Mouse (Mus musculus) heart, adult 9 months (tissue): Measurements from ENCODE around the gene Arhgap44.

Experiments used
- DNase-seq, 2 experiments: peaks; one replicate each; pipeline ENCODE4 v3.0.0; 2022; ENCODE audit warnings: low spot score in 2 of 2

Gene Arhgap44

GRCm38 (mm10) chr11:65006047-65006446 is 156.7 kb downstream of the Arhgap44 start:
- DNase-seq = no peak

DNA sequence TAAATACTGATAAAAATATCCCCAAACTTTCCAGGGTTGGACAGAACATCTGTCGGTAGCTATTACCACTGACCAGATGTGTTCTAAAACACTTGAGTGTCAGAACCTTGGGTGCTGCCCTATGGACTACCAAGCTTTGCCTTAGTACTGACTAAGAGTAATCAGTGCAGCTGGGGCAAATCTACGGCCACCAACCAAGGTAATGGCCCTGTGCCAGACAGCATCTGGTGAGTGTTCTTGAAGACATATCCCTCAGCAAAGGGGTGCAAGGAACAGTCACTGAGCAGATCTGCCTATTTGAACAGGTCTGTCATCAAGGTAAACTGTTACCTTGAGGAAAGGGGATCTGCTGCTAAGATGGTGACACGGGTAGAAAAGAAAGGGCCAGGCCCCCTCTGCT is 157.9 kb downstream of the Arhgap44 start:
- DNase-seq = no peak

DNA sequence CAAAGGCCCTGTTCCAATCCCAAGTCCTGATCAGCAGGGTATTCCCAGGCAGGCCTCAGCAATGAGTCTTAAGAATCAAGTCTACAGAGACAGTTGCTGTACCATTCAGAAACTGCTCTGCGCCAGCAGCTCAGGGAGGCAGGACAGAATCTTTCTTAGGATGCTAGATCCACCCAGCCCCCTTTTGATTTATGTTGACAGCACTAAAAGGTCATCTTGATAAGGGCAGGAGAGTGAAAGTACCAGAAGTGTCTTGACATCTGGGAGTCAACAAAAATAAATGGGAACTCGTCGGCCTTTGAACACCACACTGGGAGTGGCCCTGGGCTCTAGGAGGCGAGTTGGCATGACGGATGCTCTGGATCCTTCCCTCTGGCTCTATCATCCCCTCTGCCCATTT is 159.2 kb downstream of the Arhgap44 start:
- DNase-seq = no peak

GRCm38 (mm10) chr11:65001729-65002128 is 161.0 kb downstream of the Arhgap44 start:
- DNase-seq = peak; percentile 9 to 31

DNA sequence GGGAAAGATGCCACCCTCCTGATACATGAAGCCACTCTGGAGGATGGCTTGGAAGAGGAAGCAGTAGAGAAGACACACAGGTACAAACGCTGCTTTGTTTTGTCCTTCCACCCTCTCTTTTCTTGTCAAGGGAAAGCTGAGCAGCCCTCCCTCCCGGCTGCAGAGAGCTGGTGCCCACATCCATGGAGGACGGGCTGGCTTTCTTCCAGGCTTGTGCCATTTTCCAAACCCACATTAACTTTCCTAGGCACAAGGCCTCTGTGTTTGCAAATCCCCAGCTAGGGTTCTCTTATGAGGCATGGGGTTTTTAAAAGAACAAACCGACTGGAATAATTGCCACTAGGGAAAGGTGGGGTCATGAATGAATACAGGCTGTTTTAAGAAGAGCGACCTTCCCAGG is 163.1 kb downstream of the Arhgap44 start:
- DNase-seq = no peak

DNA sequence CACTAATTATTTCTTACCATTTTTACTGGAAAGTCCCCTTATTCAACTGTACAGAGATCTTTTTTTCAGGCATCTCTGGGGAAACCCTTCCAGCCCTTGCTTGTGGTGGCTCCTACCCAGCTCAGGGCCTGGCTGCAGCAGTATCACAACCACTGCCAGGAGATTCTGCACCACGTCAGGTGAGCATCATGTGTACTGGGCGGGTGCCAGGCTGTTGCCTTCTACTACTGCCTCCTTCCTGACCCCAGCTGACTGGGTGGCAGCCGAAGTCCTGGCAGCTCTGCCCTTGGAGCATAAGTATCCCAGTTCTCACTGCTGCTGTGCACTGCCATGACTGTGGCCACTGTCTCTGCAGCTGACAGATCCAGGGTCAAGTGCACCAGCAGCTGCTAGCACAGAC is 164.3 kb downstream of the Arhgap44 start:
- DNase-seq = peak; percentile 73 to 83

DNA sequence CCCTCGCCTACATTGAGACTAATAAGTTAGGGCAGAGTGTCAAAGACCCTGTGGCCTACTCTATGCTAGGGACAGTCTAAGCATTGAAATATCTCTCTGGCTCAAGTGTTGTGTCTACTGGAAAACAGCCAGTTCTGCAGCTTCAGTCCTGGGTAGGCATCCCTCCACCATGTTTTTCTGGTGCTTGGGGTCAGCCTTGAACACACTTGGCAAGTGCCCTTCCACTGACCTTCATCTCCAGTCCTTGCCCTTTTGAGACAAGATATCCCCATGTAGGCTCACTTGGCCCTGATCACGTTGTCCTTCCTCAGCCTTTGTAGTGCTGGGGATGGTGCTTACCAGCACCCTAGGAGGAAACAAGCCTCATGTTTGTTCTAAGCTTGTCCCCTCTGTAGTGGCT is 174.2 kb downstream of the Arhgap44 start:
- DNase-seq = no peak

DNA sequence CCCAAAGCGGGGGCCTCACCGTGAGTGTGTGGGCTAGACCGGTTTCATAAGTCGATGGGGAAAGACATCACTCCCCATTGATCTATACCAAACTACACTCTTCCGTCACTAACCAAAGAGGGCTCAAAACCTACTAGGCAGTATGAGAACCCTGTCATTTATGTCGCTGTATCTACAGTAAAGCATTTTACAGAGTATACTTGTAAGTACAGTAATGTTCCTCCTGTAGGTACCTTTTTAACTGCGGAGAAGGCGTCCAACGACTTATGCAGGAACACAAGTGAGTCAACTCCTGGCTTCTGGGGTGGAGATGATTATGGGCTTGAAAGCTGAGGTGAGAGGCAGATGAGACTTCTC is 183.3 kb downstream of the Arhgap44 start:
- DNase-seq = no peak

GRCm38 (mm10) chr11:64978720-64979488 is 183.9 kb downstream of the Arhgap44 start, which contains the start of gene Elac2:
Gene Elac2 (plus strand): TSS chr11:64979038.
- DNase-seq = peak; percentile 98

DNA sequence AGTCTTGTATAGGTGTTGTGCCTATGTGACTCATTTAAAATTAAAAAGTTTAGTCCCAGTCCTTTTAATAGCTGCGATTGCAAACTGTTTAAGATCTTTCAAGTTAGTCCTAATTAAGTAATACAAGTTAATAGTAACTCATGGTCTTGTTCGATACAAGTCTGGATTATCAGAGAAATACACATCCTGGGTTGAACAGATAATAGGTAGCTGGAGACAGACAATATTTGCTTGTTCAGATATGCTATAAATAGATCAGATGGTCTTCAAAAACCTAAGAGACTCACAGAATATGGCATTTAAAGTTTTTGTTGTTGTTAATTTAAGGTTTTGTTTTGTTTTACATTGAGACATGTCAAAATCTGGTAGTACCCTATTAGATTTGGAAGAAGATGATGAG is 190.3 kb downstream of the Arhgap44 start:
- DNase-seq = no peak

DNA sequence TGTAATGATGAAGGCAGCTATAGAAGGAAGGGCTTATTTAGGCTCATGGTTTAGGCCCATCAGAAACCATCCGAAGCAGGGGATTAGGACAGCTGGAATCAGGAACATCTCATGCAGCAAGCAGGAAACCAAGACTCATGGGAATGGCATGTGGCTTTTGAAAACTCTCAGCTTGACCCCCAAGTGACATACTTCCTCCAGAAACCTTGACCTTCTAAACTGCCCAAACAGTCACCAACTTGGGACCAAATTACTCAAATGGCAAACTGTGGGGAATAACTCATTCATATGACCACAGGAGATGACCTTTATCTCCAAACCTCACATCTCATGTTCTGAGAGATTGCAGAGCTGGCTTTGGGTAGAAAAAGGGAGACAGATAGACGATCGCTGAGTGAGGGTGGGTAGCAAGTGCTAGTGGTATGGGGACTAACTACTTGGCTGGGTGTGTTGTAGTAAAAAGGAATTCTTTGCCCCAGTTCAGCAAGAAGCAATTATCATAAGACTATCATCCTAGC is 191.2 kb downstream of the Arhgap44 start:
- DNase-seq = no peak

- DNase-seq = no peak
Observed at GRCm38 (mm10) chr11:64968939-64969342, 193.8 kb downstream of the Arhgap44 start.

- peak; percentile 18 to 43 for DNase-seq
Observed at GRCm38 (mm10) chr11:64968507-64968906, 194.3 kb downstream of the Arhgap44 start.

GRCm38 (mm10) chr11:64962629-64963028 is 200.1 kb downstream of the Arhgap44 start:
- no peak for DNase-seq

DNA sequence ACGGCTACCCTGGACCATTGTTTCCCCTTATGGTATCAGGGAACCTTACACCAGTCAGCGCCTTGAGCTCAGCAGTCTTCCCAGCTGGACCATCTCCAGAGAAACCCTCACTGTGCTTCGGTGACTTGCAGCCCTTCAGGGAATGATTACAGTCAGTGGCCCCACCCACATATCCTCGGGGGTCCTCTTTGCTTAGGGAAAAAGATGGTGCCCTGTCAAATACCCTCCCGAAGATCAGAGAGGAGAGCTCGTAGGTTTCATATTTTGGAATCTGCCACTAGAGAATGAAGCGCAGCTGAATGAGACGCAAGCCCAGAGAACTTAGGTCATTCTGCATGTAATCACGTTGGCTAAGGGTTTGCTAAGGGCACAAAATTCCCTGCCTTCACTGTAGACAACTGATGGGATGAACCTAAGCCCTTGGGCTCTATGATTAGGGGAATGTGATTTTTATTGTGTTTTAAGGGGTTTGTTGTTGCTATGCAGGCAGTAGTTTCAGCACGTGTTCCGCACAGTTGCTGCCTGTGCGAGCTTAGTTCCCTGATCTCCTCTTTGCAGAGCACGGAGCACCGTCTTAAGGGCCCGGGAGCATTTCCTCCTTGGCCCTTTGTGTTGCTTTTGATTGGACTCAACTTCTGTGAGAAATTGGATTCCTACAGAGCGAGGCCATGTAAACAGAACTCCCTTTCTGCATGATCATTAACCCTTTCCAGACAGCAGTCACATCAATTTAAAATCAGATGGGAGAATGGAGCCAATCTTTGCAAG is 205.6 kb downstream of the Arhgap44 start:
- no peak for DNase-seq
